Mouse (Mus musculus): ENCODE results near the gene Gnaq.

GRCm38 (mm10) chr19:16129171-16129570 lies 3.5 kb upstream of the Gnaq start:
- no peak for TF ChIP-seq POLR2A (IDR thresholded peaks at IDR 0.05; ENCODE audit: borderline replicate concordance, extremely low read depth, low read depth, low read length)
- no peak for TF ChIP-seq CTCF (IDR thresholded peaks at IDR 0.05; ENCODE audit: insufficient read depth, low read length)

All from lung, adult 2 months (tissue).